Comparison of ENCODE assay signal across 8 mouse cellular contexts in genomic region chr11:71003611-71004315, GRCm38 (mm10). TPM values are rescaled to one million over a fixed set of nuclear protein-coding genes. Genes with fewer than 3 reads are reported as not detected.
DNase-seq lines count a peak whose midpoint lies in the region; ATAC-seq lines count a peak whose summit lies in the region.

No protein-coding gene starts in this region.

- peak overlapping the region; percentile 71 for H3K9ac ChIP-seq in forebrain, embryonic 11.5 days (ENCODE audit: low read length)
- H3K9ac ChIP-seq in midbrain, embryonic 16.5 days (ENCODE audit: low read depth, low read length) = peak overlapping the region; percentile 84

- peaks cover 4% of the 10 kb centered on the region; the same call in 1 of the 2 replicates for H3K4me1 ChIP-seq in forebrain, embryonic 11.5 days (replicated peaks; ENCODE audit: control insufficient read depth, insufficient read depth, low read length)
- peaks cover 13% of the 10 kb centered on the region for H3K4me1 ChIP-seq in limb, embryonic 10.5 days
- peaks cover 18% of the 10 kb centered on the region for H3K4me1 ChIP-seq in midbrain, embryonic 16.5 days (ENCODE audit: control insufficient read depth, insufficient read depth, low read length)

- H3K27me3 ChIP-seq in forebrain, embryonic 11.5 days (ENCODE audit: control insufficient read depth, insufficient read depth, low read length) = no peaks in the 10 kb centered on the region
- H3K27me3 ChIP-seq in limb, embryonic 10.5 days (ENCODE audit: low read depth, poor library complexity, severe bottlenecking) = no peaks in the 10 kb centered on the region
- no peaks in the 10 kb centered on the region for H3K27me3 ChIP-seq in midbrain, embryonic 16.5 days (ENCODE audit: control insufficient read depth, insufficient read depth, low read depth, low read length)

- no peaks in the 10 kb centered on the region; the same call in 1 of the 2 replicates for H3K36me3 ChIP-seq in forebrain, embryonic 11.5 days (ENCODE audit: control insufficient read depth, insufficient read depth, low read length)
- peaks cover 42% of the 10 kb centered on the region for H3K36me3 ChIP-seq in limb, embryonic 10.5 days
- 0 out of 2 replicates have a peak, but pooled peaks cover 3% of the 10 kb centered on the region for H3K36me3 ChIP-seq in midbrain, embryonic 16.5 days (ENCODE audit: control insufficient read depth, insufficient read depth, low read length)

- ATAC-seq in activated CD4-positive, CD25-positive, alpha-beta regulatory T cell, adult 4 months = peak; percentile 20
- peak; percentile 85 for ATAC-seq in forebrain, embryonic 11.5 days (replicated peaks; ENCODE audit: low FRiP score)
- peak; percentile 84 for ATAC-seq in midbrain, embryonic 16.5 days

- peak; percentile 44 for DNase-seq in left cerebral cortex, postnatal 4 days
- no peak for DNase-seq in left cerebral cortex, postnatal 25 days (ENCODE audit: low spot score in 2 of 2)
- peak; percentile 56 for DNase-seq in forebrain, embryonic 11.5 days (ENCODE audit: low spot score)
- no peak for DNase-seq in limb, embryonic 10.5 days (ENCODE audit: low spot score)
- DNase-seq in urinary bladder, postnatal 25 days (ENCODE audit: low spot score) = no peak
- DNase-seq in cerebellum, postnatal 25 days = no peak

- intact Hi-C loops in left cerebral cortex, postnatal 4 days (cut with DNase I) = loop anchor here (10.0 kb wide), 1 partner anchor 51 kb away; no protein-coding TSS in a partner anchor
- intact Hi-C loops in left cerebral cortex, postnatal 25 days (cut with DNase I) = loop anchor here (10.0 kb wide), 1 partner anchor 321 kb away; no protein-coding TSS in a partner anchor

- whole genome bisulfite sequencing in forebrain, embryonic 11.5 days = under 1% methylated on average over 49 of the region's 49 CpGs
- WGBS in limb, embryonic 10.5 days = under 1% methylated on average over 49 of the region's 49 CpGs
- WGBS in midbrain, embryonic 16.5 days = under 1% methylated on average over 49 of the region's 49 CpGs

- H3K4me3 ChIP-seq in forebrain, embryonic 11.5 days (ENCODE audit: low read depth, low read length) = peak overlapping the region; percentile 87
- H3K4me3 ChIP-seq in limb, embryonic 10.5 days = peak overlapping the region; percentile 91
- H3K4me3 ChIP-seq in midbrain, embryonic 16.5 days (ENCODE audit: low read depth, low read length) = peak overlapping the region; percentile 90

- peak overlapping the region; percentile 89 for H3K4me2 ChIP-seq in forebrain, embryonic 11.5 days (ENCODE audit: low read depth, low read length, severe bottlenecking)
- H3K4me2 ChIP-seq in midbrain, embryonic 16.5 days (ENCODE audit: low read length) = peak overlapping the region; percentile 99

- 0 out of 2 replicates have a peak overlapping the region, but pooled peaks have one; percentile 18 for H3K27ac ChIP-seq in forebrain, embryonic 11.5 days (ENCODE audit: low read depth, low read length)
- H3K27ac ChIP-seq in limb, embryonic 10.5 days = peak overlapping the region; percentile 86
- peak overlapping the region; percentile 81 for H3K27ac ChIP-seq in midbrain, embryonic 16.5 days (ENCODE audit: low read length)

- no peaks in the 10 kb centered on the region for H3K9me3 ChIP-seq in forebrain, embryonic 11.5 days (ENCODE audit: control insufficient read depth, low read length)
- H3K9me3 ChIP-seq in limb, embryonic 10.5 days (replicated peaks) = no peaks in the 10 kb centered on the region
- no peaks in the 10 kb centered on the region for H3K9me3 ChIP-seq in midbrain, embryonic 16.5 days (replicated peaks; ENCODE audit: control insufficient read depth, low read length, poor library complexity, severe bottlenecking)

RNA-seq across cellular contexts. Expression of gene Dhx33, which starts 0.5 kb away (rescaled TPM):
- total RNA-seq in left cerebral cortex, postnatal 4 days (2021) = 10 to 100 TPM; 26.4 TPM
- total RNA-seq in left cerebral cortex, postnatal 25 days (2021) = 10 to 100 TPM; 26.9 to 27.2 TPM
- 1 to 10 TPM; 5.2 to 5.7 TPM for polyA plus RNA-seq in activated CD4-positive, CD25-positive, alpha-beta regulatory T cell, adult 4 months (2017; shearing (Covaris generic))
- polyA plus RNA-seq in forebrain, embryonic 11.5 days (2014; fragmentation: Nextera tagmentation; extraction: Ambion mirVana) = 25.5 and 27.6 TPM in 2 replicates
- 34.1 and 36.6 TPM in 2 replicates for polyA plus RNA-seq in limb, embryonic 10.5 days (2016; fragmentation: Nextera tagmentation; extraction: Ambion mirVana)
- 15.7 and 16.2 TPM in 2 replicates for polyA plus RNA-seq in midbrain, embryonic 16.5 days (2015; fragmentation: Nextera tagmentation; extraction: Ambion mirVana)

RNA-seq across cellular contexts. Expression of gene Mis12, which starts 15.6 kb away (rescaled TPM):
- 10 to 100 TPM; 13.5 to 14.5 TPM for total RNA-seq in left cerebral cortex, postnatal 4 days (2021)
- total RNA-seq in left cerebral cortex, postnatal 25 days (2021) = 10 to 100 TPM; 16.1 to 16.3 TPM
- polyA plus RNA-seq in activated CD4-positive, CD25-positive, alpha-beta regulatory T cell, adult 4 months (2017; shearing (Covaris generic)) = 10 to 100 TPM; 14.3 to 22.6 TPM
- 62.7 and 63.1 TPM in 2 replicates for polyA plus RNA-seq in forebrain, embryonic 11.5 days (2014; fragmentation: Nextera tagmentation; extraction: Ambion mirVana)
- 56.2 and 65.1 TPM in 2 replicates for polyA plus RNA-seq in limb, embryonic 10.5 days (2016; fragmentation: Nextera tagmentation; extraction: Ambion mirVana)
- polyA plus RNA-seq in midbrain, embryonic 16.5 days (2015; fragmentation: Nextera tagmentation; extraction: Ambion mirVana) = 33.4 and 36.1 TPM in 2 replicates

RNA-seq across cellular contexts. Expression of gene Derl2, which starts 15.9 kb away (rescaled TPM):
- 10 to 100 TPM; 23.1 to 28.8 TPM for total RNA-seq in left cerebral cortex, postnatal 4 days (2021)
- 10 to 100 TPM; 23.5 to 25.8 TPM for total RNA-seq in left cerebral cortex, postnatal 25 days (2021)
- polyA plus RNA-seq in activated CD4-positive, CD25-positive, alpha-beta regulatory T cell, adult 4 months (2017; shearing (Covaris generic)) = 100 to 1,000 TPM; 128 to 130 TPM
- polyA plus RNA-seq in forebrain, embryonic 11.5 days (2014; fragmentation: Nextera tagmentation; extraction: Ambion mirVana) = 35.9 and 41.3 TPM in 2 replicates
- 34.4 and 34.7 TPM in 2 replicates for polyA plus RNA-seq in limb, embryonic 10.5 days (2016; fragmentation: Nextera tagmentation; extraction: Ambion mirVana)
- 38.1 and 39.6 TPM in 2 replicates for polyA plus RNA-seq in midbrain, embryonic 16.5 days (2015; fragmentation: Nextera tagmentation; extraction: Ambion mirVana)

RNA-seq across cellular contexts. Expression of gene C1qbp, which starts 20.9 kb away (rescaled TPM):
- total RNA-seq in left cerebral cortex, postnatal 4 days (2021) = 100 to 1,000 TPM; 122 to 139 TPM
- 10 to 100 TPM; 94.2 to 98.5 TPM for total RNA-seq in left cerebral cortex, postnatal 25 days (2021)
- polyA plus RNA-seq in activated CD4-positive, CD25-positive, alpha-beta regulatory T cell, adult 4 months (2017; shearing (Covaris generic)) = 10 to 100 TPM; 18.4 to 22.1 TPM
- polyA plus RNA-seq in forebrain, embryonic 11.5 days (2014; fragmentation: Nextera tagmentation; extraction: Ambion mirVana) = 261 and 278 TPM in 2 replicates
- 325 and 420 TPM in 2 replicates for polyA plus RNA-seq in limb, embryonic 10.5 days (2016; fragmentation: Nextera tagmentation; extraction: Ambion mirVana)
- 170 and 175 TPM in 2 replicates for polyA plus RNA-seq in midbrain, embryonic 16.5 days (2015; fragmentation: Nextera tagmentation; extraction: Ambion mirVana)

RNA-seq across cellular contexts. Expression of gene 6330403K07Rik, which starts 29.6 kb away (rescaled TPM):
- total RNA-seq in left cerebral cortex, postnatal 4 days (2021) = 100 to 1,000 TPM; 252 to 265 TPM
- 100 to 1,000 TPM; 227 to 230 TPM for total RNA-seq in left cerebral cortex, postnatal 25 days (2021)
- polyA plus RNA-seq in activated CD4-positive, CD25-positive, alpha-beta regulatory T cell, adult 4 months (2017; shearing (Covaris generic)) = 10 to 100 TPM in 1 of 2 experiments, 1 to 10 TPM in 1; 9.0 to 22.7 TPM
- polyA plus RNA-seq in forebrain, embryonic 11.5 days (2014; fragmentation: Nextera tagmentation; extraction: Ambion mirVana) = 95.4 and 106 TPM in 2 replicates
- 93.7 and 190 TPM in 2 replicates for polyA plus RNA-seq in limb, embryonic 10.5 days (2016; fragmentation: Nextera tagmentation; extraction: Ambion mirVana)
- polyA plus RNA-seq in midbrain, embryonic 16.5 days (2015; fragmentation: Nextera tagmentation; extraction: Ambion mirVana) = 729 and 758 TPM in 2 replicates

Comparison
In these comparisons a context has a peak if more than half of its experiments do, and no peak if none do; other contexts are left out.
1. DNase-seq: peak in left cerebral cortex, postnatal 4 days (single experiment) and forebrain, embryonic 11.5 days (single experiment); none in left cerebral cortex, postnatal 25 days (0 of 2), limb, embryonic 10.5 days (single experiment), urinary bladder, postnatal 25 days (single experiment) and cerebellum, postnatal 25 days (0 of 2).
2. ATAC-seq: peak in every context shown above with its lines; median percentile 85 in forebrain, embryonic 11.5 days; 84 in midbrain, embryonic 16.5 days; 20 in activated CD4-positive, CD25-positive, alpha-beta regulatory T cell, adult 4 months.
3. H3K27ac ChIP-seq: peak in every context shown above with its lines; median percentile 86 in limb, embryonic 10.5 days; 81 in midbrain, embryonic 16.5 days; 18 in forebrain, embryonic 11.5 days.
4. Peak in every context shown above with its lines, with median percentiles within 50 percentile points of each other: H3K4me3 ChIP-seq.